Mouse (Mus musculus): ENCODE measurements around the gene Inka1.

DNA sequence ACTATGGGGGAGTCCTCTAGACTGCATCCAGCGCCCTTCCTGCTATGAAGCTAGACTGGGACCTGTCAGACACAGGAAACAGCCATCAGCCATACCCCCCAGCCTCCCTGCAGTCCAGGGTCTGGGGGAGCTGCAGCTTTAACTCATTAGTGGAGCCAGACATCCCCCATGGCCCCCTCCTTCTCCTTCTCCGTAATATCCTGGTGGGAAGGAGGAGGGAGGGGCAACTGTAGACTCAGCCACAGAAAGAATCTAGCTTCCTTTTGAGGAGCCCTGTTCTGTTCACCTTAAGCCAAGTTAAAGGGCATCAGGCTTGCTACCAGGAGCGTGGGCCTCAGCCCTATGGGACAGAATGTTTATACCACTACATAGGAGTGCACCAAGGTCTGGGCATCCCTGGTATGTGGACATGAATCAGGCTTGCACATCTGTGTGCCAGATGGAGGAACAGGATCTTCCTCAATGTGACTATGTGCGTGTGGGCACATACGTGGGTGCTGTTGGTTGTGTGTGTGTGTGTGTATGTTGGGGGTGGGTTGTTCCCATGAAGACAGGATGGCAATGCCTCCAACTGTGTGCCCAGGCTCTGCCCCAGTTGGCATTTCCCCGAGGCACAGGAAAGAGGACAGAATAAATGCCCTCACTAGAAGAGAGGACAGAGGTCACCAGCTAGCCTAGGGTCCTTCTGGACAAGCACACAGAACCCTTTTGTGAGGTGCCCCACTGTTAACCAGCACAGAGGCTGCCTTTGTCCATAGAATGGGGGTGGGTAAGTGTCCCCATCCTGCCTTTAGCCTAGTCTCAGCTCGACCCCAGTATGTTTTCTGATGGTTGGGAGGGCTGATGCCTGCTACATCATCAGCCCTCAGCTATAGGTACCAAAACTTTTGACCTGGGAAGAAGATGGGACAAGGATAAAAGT lies 3.7 kb downstream of the Inka1 start:
- no peak for TF ChIP-seq TCF12 (IDR thresholded peaks at IDR 0.05; ENCODE audit: low read depth, low read length)
- no peak for TF ChIP-seq MXI1 (IDR thresholded peaks at IDR 0.05; ENCODE audit: low read depth, low read length)
- TF ChIP-seq CTCF (conservative IDR thresholded peaks at IDR 0.05 in 1 of 2, IDR thresholded peaks at IDR 0.05 in 1 of 2; ENCODE audit: low read depth in 2 of 2, low read length in 2 of 2): no peak
- no peak for TF ChIP-seq EP300 (IDR thresholded peaks at IDR 0.05; ENCODE audit: low read length)
- no peak for TF ChIP-seq TBP (conservative IDR thresholded peaks at IDR 0.05; ENCODE audit: low read depth, low read length)
- TF ChIP-seq JUN (IDR thresholded peaks at IDR 0.05; ENCODE audit: insufficient read depth, low read depth, low read length): no peak
- TF ChIP-seq POLR2A (IDR thresholded peaks at IDR 0.05; ENCODE audit: low read depth, low read length): no peak
- TF ChIP-seq ELF1 (IDR thresholded peaks at IDR 0.05; ENCODE audit: low read depth, low read length): no peak
- no peak for TF ChIP-seq ZNF384 (IDR thresholded peaks at IDR 0.05; ENCODE audit: low read depth, low read length)
- no peak for TF ChIP-seq USF1 (IDR thresholded peaks at IDR 0.05; ENCODE audit: low read depth, low read length)
- TF ChIP-seq NELFE (IDR thresholded peaks at IDR 0.05; ENCODE audit: low read depth, low read length): no peak

All from CH12.LX (cell line).